Mouse (Mus musculus) regulatory T cell (primary cell): ENCODE data around the gene Tmem191c.
"Not testable (repeated sequence)": the region's sequence is repeated elsewhere in the genome, so short reads cannot be mapped to it uniquely, and the experiment has no call there.

Source experiments
- in situ Hi-C: fragments of 300-600 bp; cut with MboI, MseI; formaldehyde crosslinking; loops from one replicate; pipeline ENCODE4 v1.15.1; 2025; ENCODE audit warnings: high pct_unique_total_duplicates

Gene Tmem191c

GRCm38 (mm10) chr16:17275721-17276120, at the start of gene Tmem191c:
Gene Tmem191c (plus strand): TSS chr16:17276077.
- in situ Hi-C loops = no loop called here

DNA sequence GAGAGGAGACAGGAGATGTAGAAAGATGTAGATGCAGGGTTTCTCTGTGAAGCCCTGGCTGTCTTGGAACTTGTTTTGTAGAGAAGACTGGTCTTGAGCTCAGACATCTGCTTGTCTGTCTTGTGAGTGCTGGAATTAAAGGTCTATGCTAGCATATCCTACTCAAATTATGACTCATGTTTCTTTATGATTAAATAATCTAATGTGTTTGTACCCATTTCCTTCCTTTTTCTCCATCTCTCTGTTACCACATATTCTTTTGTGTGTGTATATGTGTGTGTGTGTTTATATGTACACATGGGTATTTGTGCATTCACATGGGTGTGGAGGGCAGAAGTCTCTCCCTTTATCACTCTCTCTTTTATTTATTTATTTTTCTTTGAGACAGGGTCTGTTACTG, 49.4 kb upstream of the Tmem191c start:
- in situ Hi-C loops = no loop called here

DNA sequence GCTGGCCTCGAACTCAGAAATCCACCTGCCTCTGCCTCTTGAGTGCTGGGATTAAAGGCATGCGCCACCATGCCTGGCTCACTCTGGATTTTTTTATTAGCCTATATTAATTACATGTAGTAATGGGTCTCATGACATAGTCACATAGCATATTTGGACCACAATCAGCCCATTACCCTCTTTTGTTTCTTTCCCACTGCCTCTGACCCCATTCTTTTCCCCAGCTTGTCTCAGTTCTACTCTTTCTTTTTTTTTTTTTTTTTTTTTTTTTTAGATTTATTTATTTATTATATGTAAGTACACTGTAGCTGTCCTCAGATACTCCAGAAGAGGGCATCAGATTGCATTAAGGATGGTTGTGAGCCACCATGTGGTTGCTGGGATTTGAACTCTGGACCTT, 44.4 kb upstream of the Tmem191c start:
- in situ Hi-C loops = not testable (repeated sequence)

DNA sequence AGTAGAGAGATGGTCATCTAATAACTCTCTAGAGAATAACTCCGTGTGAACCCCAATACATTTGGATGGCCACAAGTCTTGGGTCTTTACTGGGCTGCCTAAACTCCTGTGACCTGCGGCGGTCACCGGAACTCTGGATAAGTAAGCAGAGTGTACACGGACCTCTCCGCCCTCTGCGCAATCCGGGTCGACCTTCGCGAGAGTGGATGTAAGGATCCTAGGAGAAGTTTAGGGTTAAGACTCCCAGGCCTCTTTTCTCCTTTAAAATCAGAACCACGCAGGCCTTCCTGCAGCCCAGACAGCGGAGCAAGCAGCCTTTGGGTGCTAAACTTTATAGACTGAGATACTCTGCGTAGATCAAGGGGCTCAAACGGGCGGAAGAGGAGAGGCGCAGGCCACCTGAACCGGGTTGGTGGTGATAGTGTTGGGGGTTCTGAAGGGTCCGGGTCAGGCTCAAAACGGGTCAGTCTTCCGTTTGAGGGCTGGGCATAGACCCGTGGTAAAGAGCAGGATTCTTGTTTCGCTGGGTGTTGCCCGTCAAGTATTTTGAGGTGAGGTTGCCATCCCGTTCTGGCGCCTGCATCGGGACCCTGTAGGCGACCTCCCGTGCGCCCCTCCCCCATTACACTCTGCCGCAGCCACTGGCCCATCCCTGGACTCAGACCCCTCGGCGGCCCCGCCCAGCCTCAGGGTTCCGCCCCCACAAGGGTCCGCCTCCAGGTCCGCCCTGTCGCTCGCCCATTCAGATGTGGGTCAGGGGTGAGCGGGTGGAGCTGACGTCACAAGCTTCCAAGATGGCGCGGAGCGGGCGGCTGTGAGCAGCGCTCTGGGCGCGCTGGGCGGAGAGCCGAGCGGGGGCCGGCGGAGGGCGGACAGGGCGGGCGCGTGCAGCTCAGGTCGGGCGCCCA, 42.8 kb upstream of the Tmem191c start, which contains the start of gene Hic2:
TSS of gene Hic2 (plus strand) at position 779 of the 908 bp plus-strand sequence.
- in situ Hi-C loops = no loop called here

GRCm38 (mm10) chr16:17233702-17234498, 42.0 kb upstream of the Tmem191c start:
- in situ Hi-C loops = no loop called here

- in situ Hi-C loops = no loop called here
These were observed 41.4 kb upstream of the Tmem191c start for GRCm38 (mm10) chr16:17234499-17234895.

DNA sequence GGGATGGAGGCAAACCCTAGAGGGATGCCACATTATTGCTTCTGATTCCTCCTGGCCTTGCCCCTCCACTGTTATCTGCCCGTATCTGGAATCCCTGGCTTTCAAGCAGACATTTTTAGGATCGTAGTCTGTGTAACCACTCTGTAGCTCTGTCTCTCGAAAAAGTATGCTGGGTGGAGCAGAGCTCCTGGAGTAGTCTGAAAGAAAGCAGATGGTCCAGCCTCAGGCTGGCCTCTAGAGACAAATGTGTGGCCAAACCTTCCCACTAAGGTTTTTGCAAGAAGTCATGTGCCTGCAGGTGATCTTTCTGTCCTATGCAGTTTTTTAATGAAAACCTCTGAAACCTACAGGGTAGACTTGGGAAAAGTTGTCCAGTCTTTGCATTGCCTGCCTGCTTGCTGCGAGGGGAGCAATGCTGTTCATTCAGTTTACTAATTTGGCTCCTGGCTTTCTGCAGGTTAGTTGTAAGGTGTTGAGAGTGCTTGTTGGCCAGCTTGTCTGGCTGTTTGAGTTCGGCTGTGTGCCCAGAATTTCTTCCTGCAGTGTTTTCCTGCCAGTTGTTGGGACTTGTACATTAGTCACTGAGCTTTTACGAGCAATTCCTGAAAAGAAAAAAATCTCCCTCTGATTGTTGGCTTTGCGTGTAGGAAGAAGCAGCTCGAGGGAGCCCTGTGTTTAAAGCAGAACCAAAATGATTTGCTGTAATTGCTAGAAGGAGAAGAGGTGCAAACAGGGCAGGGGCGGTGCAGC, 40.8 kb upstream of the Tmem191c start:
- in situ Hi-C loops = no loop called here

DNA sequence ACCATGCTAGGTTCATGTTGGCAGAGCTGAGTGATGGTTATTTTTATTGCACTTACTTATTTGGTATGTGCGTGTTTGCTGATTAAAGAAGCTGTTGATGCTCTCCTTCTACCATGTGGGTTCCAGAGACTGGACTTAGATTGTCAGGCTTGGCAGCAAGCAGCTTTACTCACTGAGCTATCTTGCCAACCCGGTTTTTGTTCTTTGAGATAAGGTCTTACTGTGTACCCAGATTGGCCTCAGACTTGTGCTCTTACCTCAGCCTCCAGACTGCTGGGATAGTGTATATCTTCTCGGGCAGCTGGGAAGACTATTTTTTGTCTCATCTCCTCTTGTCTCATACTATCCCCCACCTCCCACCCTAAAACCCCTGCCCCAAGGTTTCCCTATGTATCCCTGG, 38.2 kb upstream of the Tmem191c start:
- in situ Hi-C loops = no loop called here

GRCm38 (mm10) chr16:17239409-17239808, 36.5 kb upstream of the Tmem191c start:
- in situ Hi-C loops = no loop called here

- in situ Hi-C loops = no loop called here
These were observed 32.1 kb upstream of the Tmem191c start for GRCm38 (mm10) chr16:17243731-17244130.

DNA sequence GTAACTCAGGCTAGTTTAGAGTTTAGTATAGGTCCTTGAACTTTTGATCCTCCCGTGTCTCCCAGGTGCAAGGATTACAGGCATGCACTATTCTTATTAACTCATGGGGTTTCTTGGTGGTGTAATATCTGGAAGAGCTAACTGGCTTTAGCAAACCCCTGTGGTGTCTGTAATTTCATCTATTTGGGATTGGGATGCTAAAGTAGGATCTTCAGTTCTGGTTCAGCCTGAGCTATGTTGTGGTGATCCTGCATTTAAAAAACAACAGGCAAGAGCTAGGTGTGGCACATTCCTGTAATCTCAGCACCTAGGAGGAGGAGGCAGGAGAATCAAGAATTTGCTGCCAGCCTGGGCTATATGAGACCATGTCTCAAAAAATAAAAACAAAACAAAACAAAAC, 30.9 kb upstream of the Tmem191c start:
- in situ Hi-C loops = no loop called here

- in situ Hi-C loops = no loop called here
These were observed 28.1 kb upstream of the Tmem191c start for GRCm38 (mm10) chr16:17247727-17248126.

DNA sequence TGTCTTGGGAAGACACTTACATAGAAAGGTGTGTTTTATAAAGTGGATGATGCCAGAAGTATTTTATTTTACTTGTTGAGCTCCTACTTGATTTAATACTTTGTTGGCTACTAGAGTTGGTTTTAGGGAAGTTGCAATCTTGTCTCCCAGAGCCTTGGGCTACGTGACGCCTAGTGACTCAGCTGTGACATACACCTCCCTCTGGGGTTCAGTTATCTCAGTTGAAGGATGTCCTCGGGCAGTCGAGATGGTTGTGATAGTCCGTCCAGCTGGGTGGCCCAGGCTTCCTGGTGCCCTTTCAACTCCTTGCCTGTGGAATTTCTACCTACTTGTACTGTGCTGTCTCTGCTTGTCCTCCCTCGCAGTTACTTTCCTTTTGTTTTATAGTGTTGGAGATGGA, 26.7 kb upstream of the Tmem191c start:
- in situ Hi-C loops = no loop called here

- in situ Hi-C loops = no loop called here
These were observed 24.3 kb upstream of the Tmem191c start for GRCm38 (mm10) chr16:17251539-17251938.

DNA sequence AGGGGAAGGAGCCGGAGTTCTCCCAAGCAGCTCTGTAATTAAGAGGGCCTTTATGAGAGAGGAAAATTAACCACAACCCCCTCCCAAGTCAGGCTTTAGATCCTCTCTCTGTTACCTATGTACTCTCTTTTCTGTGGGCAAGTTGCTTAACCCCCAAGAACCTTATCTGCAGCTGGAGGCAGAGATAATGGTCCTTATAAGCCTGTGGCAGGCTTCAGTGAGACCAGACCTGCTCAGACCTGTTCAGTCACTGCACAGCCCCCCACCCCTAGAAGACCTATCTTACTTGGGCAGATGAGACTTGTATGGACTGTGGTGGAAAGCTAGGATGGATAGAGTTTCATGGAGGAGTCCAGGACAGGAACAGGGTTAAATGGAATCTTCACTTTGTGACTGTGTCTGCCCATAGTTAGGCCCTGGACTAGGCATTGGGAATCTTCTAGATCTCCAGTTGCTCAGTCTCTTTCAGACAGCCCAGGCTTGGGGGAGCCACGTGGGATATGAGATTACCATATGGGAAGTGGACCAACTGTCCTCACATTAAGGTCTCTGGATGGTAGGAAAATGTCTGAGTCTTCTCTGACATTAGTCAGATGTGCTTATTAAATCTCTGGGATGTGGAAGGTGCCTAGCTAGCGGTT, 23.7 kb upstream of the Tmem191c start:
- in situ Hi-C loops = no loop called here

- in situ Hi-C loops = no loop called here
These were observed 23.0 kb upstream of the Tmem191c start for GRCm38 (mm10) chr16:17252841-17253240.

DNA sequence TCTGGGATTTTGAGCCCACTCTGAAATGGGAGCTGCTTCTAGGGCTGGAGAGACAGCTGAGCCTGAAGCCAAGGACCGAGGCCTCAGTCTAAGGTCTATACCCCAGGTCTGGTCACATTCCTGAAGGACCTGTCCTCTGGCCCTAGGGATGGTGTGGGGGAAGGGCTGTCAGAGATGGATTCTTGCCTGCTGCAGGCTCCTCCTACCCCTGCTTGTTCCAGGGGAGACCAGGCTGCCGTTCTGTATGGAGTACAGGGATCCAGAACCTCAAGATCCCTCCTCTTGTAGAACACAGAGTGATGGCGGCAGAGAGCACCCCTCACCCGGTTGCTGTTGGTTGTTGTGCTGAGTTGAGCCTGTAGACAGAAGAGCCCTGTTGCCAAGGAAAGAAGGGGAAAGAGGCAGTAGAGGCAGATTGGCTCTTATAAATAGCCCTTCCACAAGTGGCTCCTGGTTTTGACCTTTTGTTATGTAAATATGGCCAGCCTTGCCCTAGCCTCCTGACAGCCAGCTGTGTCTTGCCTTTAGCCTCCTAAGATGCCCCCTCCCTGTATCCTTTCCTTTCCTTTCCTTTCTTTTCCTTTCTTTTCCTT, 21.8 kb upstream of the Tmem191c start:
- in situ Hi-C loops = no loop called here

DNA sequence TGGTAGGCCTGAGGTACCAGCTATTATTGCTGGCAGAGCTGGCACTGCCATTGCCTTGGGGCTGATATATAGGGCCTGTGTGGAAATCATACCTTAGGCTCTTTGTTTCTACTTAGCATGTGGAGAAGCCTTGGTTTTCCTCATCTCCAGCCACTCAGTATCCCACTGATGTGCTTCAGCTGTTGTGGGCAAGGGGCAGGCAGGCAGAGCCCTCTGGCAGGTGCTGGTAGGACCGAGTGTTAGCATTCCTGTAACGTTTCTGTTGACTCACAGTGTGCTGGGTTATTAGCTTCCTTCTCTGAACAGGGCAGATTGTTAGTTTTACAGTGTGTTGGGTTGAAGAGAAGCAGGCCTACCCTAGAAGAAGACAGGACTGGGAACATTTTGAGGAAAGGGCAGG, 20.6 kb upstream of the Tmem191c start:
- in situ Hi-C loops = no loop called here

DNA sequence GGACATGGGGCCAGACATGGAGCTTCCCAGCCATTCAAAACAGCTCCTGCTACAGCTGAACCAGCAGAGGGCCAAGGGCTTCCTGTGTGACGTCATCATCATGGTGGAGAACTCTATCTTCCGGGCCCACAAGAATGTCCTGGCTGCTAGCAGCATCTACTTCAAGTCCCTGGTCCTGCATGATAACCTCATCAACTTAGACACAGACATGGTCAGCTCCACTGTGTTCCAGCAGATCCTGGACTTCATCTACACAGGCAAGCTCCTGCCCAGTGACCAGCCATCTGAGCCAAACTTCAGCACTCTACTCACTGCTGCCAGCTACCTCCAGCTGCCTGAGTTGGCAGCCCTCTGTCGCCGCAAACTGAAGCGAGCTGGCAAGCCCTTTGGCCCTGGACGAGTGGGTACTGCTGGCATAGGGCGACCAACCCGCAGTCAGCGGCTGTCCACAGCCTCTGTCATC, 18.5 kb upstream of the Tmem191c start:
- in situ Hi-C loops = no loop called here

DNA sequence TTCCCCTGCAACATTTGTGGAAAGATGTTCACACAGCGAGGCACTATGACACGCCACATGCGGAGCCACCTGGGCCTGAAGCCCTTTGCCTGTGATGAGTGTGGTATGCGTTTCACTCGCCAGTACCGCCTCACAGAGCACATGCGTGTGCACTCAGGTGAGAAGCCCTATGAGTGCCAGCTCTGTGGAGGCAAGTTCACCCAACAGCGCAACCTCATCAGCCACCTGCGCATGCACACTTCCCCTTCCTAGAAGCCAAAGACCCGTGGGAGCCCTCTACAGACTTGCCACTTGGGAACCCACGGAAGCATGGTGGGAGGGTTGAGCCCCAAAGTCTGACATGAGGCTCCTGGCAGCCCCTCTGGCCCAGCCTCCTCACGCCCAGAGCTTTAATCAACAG, 17.0 kb upstream of the Tmem191c start:
- in situ Hi-C loops = no loop called here

- in situ Hi-C loops = no loop called here
These were observed 14.5 kb upstream of the Tmem191c start for GRCm38 (mm10) chr16:17261341-17261740.
